Mouse (Mus musculus) v-Abl transformed pro-B cells (cell line): ENCODE measurements around the gene Brd4.

Experiments used
- in situ Hi-C, 2 experiments: fragments of 400-800 bp; cut with MboI; formaldehyde crosslinking; loops; one replicate each; pipeline ENCODE4 v1.15.1; 2025; ENCODE audit not compliant: unreplicated experiment in 2 of 2

Brd4 gene

GRCm38 (mm10) chr17:32281126-32281525 is 3.4 kb downstream of the Brd4 start:
- in situ Hi-C loops, result no loop called here

GRCm38 (mm10) chr17:32280575-32280974 is 3.9 kb downstream of the Brd4 start:
- in situ Hi-C loops, result no loop called here

- in situ Hi-C loops, result no loop called here
Observed at GRCm38 (mm10) chr17:32277201-32277600, 7.3 kb downstream of the Brd4 start.

- in situ Hi-C loops, result no loop called here
Observed at GRCm38 (mm10) chr17:32275568-32275967, 9.0 kb downstream of the Brd4 start.

GRCm38 (mm10) chr17:32269151-32269550 is 15.4 kb downstream of the Brd4 start:
- in situ Hi-C loops, result no loop called here

GRCm38 (mm10) chr17:32268540-32268960 is 16.0 kb downstream of the Brd4 start:
- in situ Hi-C loops, result no loop called here

GRCm38 (mm10) chr17:32268096-32268495 is 16.4 kb downstream of the Brd4 start:
- in situ Hi-C loops, result no loop called here

GRCm38 (mm10) chr17:32267617-32268016 is 16.9 kb downstream of the Brd4 start:
- in situ Hi-C loops, result no loop called here

- in situ Hi-C loops, result no loop called here
Observed at GRCm38 (mm10) chr17:32263672-32264071, 20.9 kb downstream of the Brd4 start.

- in situ Hi-C loops, result no loop called here
Observed at GRCm38 (mm10) chr17:32262831-32263559, 21.5 kb downstream of the Brd4 start.

- in situ Hi-C loops, result no loop called here
Observed at GRCm38 (mm10) chr17:32258869-32259268, 25.7 kb downstream of the Brd4 start.

GRCm38 (mm10) chr17:32257944-32258343 is 26.6 kb downstream of the Brd4 start:
- in situ Hi-C loops, result no loop called here

- in situ Hi-C loops, result no loop called here
Observed at GRCm38 (mm10) chr17:32257452-32257851, 27.1 kb downstream of the Brd4 start.

- in situ Hi-C loops, result no loop called here
Observed at GRCm38 (mm10) chr17:32256896-32257295, 27.6 kb downstream of the Brd4 start.

- in situ Hi-C loops, result no loop called here
Observed at GRCm38 (mm10) chr17:32253261-32253660, 31.3 kb downstream of the Brd4 start.

- in situ Hi-C loops, result no loop called here
Observed at GRCm38 (mm10) chr17:32251827-32252470, 32.6 kb downstream of the Brd4 start.

GRCm38 (mm10) chr17:32250066-32250465 is 34.5 kb downstream of the Brd4 start:
- in situ Hi-C loops, result no loop called here

GRCm38 (mm10) chr17:32248192-32248591 is 36.3 kb downstream of the Brd4 start:
- in situ Hi-C loops, result no loop called here

GRCm38 (mm10) chr17:32247616-32248015 is 36.9 kb downstream of the Brd4 start:
- in situ Hi-C loops, result no loop called here

- in situ Hi-C loops, result no loop called here
Observed at GRCm38 (mm10) chr17:32246117-32246516, 38.4 kb downstream of the Brd4 start.

- in situ Hi-C loops, result no loop called here
Observed at GRCm38 (mm10) chr17:32240881-32241531, 43.5 kb downstream of the Brd4 start.

- in situ Hi-C loops, result no loop called here
Observed at GRCm38 (mm10) chr17:32238589-32238988, 45.9 kb downstream of the Brd4 start.
